Mouse (Mus musculus): ENCODE data around the gene Ociad1. TPM values are rescaled to one million over a fixed set of nuclear protein-coding genes. Genes with fewer than 3 reads are reported as not detected.

The Ociad1 gene
- polyA plus RNA-seq, 1 experiment from 2014 or later: 132 TPM

- 90% methylated on average over 9 of the region's 9 CpGs for WGBS
- no peak overlapping the region for H3K4me2 ChIP-seq (replicated peaks; ENCODE audit: low read depth, low read length)
- ATAC-seq (ENCODE audit: low FRiP score, low TSS enrichment): no peak
- H3K4me1 ChIP-seq (ENCODE audit: control insufficient read depth, insufficient read depth, low read length): 0 out of 2 replicates have a peak, but pooled peaks cover 4% of the 10 kb centered on the region
- H3K27ac ChIP-seq (ENCODE audit: low read depth, low read length): no peak overlapping the region
- no peaks in the 10 kb centered on the region for H3K36me3 ChIP-seq (ENCODE audit: control insufficient read depth, insufficient read depth, low read length)
- peaks cover 2% of the 10 kb centered on the region; the same call in 1 of the 2 replicates for H3K27me3 ChIP-seq (ENCODE audit: control insufficient read depth, insufficient read depth, low read length)
- H3K9me3 ChIP-seq (ENCODE audit: control insufficient read depth, low read length): no peaks in the 10 kb centered on the region
- H3K9ac ChIP-seq (ENCODE audit: low read depth, low read length): no peak overlapping the region
- H3K4me3 ChIP-seq (ENCODE audit: low read length): no peak overlapping the region
These were observed 47.5 kb downstream of the Ociad1 start for GRCm38 (mm10) chr5:73339779-73340722.

GRCm38 (mm10) chr5:73340723-73341235, 48.2 kb downstream of the Ociad1 start, which contains the start of gene Ociad2:
Gene Ociad2, minus strand, starts transcription at chr5:73341028.
- H3K27ac ChIP-seq (ENCODE audit: low read depth, low read length): no peak within 1 kb of the TSS
- H3K36me3 ChIP-seq (ENCODE audit: control insufficient read depth, insufficient read depth, low read length): no peaks in the 10 kb centered on the region
- WGBS: 83% methylated on average over 8 of the region's 8 CpGs
- H3K9me3 ChIP-seq (ENCODE audit: control insufficient read depth, low read length): no peaks in the 10 kb centered on the region
- peaks cover 2% of the 10 kb centered on the region; the same call in 1 of the 2 replicates for H3K27me3 ChIP-seq (ENCODE audit: control insufficient read depth, insufficient read depth, low read length)
- no peak within 1 kb of the TSS for H3K9ac ChIP-seq (ENCODE audit: low read depth, low read length)
- no peak within 1 kb of the TSS for H3K4me3 ChIP-seq (ENCODE audit: low read length)
- no peak for ATAC-seq (ENCODE audit: low FRiP score, low TSS enrichment)
- 0 out of 2 replicates have a peak, but pooled peaks cover 4% of the 10 kb centered on the region for H3K4me1 ChIP-seq (ENCODE audit: control insufficient read depth, insufficient read depth, low read length)
- no peak within 1 kb of the TSS for H3K4me2 ChIP-seq (replicated peaks; ENCODE audit: low read depth, low read length)

GRCm38 (mm10) chr5:73342701-73343355, 50.2 kb downstream of the Ociad1 start:
- H3K27ac ChIP-seq (ENCODE audit: low read depth, low read length): no peak overlapping the region
- no peak overlapping the region for H3K4me3 ChIP-seq (ENCODE audit: low read length)
- H3K4me2 ChIP-seq (replicated peaks; ENCODE audit: low read depth, low read length): no peak overlapping the region
- H3K4me1 ChIP-seq (ENCODE audit: control insufficient read depth, insufficient read depth, low read length): 0 out of 2 replicates have a peak, but pooled peaks cover 2% of the 10 kb centered on the region
- H3K27me3 ChIP-seq (ENCODE audit: control insufficient read depth, insufficient read depth, low read length): no peaks in the 10 kb centered on the region; the same call in 1 of the 2 replicates
- no peak overlapping the region for H3K9ac ChIP-seq (ENCODE audit: low read depth, low read length)
- no peak for ATAC-seq (ENCODE audit: low FRiP score, low TSS enrichment)
- WGBS: 89% methylated on average over 22 of the region's 22 CpGs
- H3K36me3 ChIP-seq (ENCODE audit: control insufficient read depth, insufficient read depth, low read length): no peaks in the 10 kb centered on the region
- H3K9me3 ChIP-seq (ENCODE audit: control insufficient read depth, low read length): no peaks in the 10 kb centered on the region

GRCm38 (mm10) chr5:73344310-73344709, 51.7 kb downstream of the Ociad1 start:
- H3K4me2 ChIP-seq (replicated peaks; ENCODE audit: low read depth, low read length): no peak overlapping the region
- no peaks in the 10 kb centered on the region for H3K36me3 ChIP-seq (ENCODE audit: control insufficient read depth, insufficient read depth, low read length)
- 59% methylated on average over 10 of the region's 10 CpGs for WGBS
- H3K27me3 ChIP-seq (ENCODE audit: control insufficient read depth, insufficient read depth, low read length): no peaks in the 10 kb centered on the region; the same call in 1 of the 2 replicates
- no peak overlapping the region for H3K9ac ChIP-seq (ENCODE audit: low read depth, low read length)
- no peak overlapping the region for H3K27ac ChIP-seq (ENCODE audit: low read depth, low read length)
- no peak for ATAC-seq (ENCODE audit: low FRiP score, low TSS enrichment)
- H3K9me3 ChIP-seq (ENCODE audit: control insufficient read depth, low read length): no peaks in the 10 kb centered on the region
- H3K4me3 ChIP-seq (ENCODE audit: low read length): no peak overlapping the region
- no peaks in the 10 kb centered on the region for H3K4me1 ChIP-seq (ENCODE audit: control insufficient read depth, insufficient read depth, low read length)

- 93% methylated on average over 4 of the region's 4 CpGs for WGBS
- no peaks in the 10 kb centered on the region for H3K4me1 ChIP-seq (ENCODE audit: control insufficient read depth, insufficient read depth, low read length)
- no peaks in the 10 kb centered on the region; the same call in 1 of the 2 replicates for H3K27me3 ChIP-seq (ENCODE audit: control insufficient read depth, insufficient read depth, low read length)
- no peak for ATAC-seq (ENCODE audit: low FRiP score, low TSS enrichment)
- no peak overlapping the region for H3K4me3 ChIP-seq (ENCODE audit: low read length)
- no peaks in the 10 kb centered on the region for H3K9me3 ChIP-seq (ENCODE audit: control insufficient read depth, low read length)
- H3K9ac ChIP-seq (ENCODE audit: low read depth, low read length): no peak overlapping the region
- no peaks in the 10 kb centered on the region for H3K36me3 ChIP-seq (ENCODE audit: control insufficient read depth, insufficient read depth, low read length)
- no peak overlapping the region for H3K27ac ChIP-seq (ENCODE audit: low read depth, low read length)
- no peak overlapping the region for H3K4me2 ChIP-seq (replicated peaks; ENCODE audit: low read depth, low read length)
These were observed 52.7 kb downstream of the Ociad1 start for GRCm38 (mm10) chr5:73345254-73345653.

- H3K4me3 ChIP-seq (ENCODE audit: low read length): no peak overlapping the region
- WGBS: 37% methylated on average over 5 of the region's 5 CpGs
- H3K27ac ChIP-seq (ENCODE audit: low read depth, low read length): no peak overlapping the region
- H3K27me3 ChIP-seq (ENCODE audit: control insufficient read depth, insufficient read depth, low read length): no peaks in the 10 kb centered on the region
- no peaks in the 10 kb centered on the region for H3K9me3 ChIP-seq (ENCODE audit: control insufficient read depth, low read length)
- no peaks in the 10 kb centered on the region for H3K36me3 ChIP-seq (ENCODE audit: control insufficient read depth, insufficient read depth, low read length)
- no peak overlapping the region for H3K4me2 ChIP-seq (replicated peaks; ENCODE audit: low read depth, low read length)
- no peak overlapping the region for H3K9ac ChIP-seq (ENCODE audit: low read depth, low read length)
- H3K4me1 ChIP-seq (ENCODE audit: control insufficient read depth, insufficient read depth, low read length): no peaks in the 10 kb centered on the region
- ATAC-seq (ENCODE audit: low FRiP score, low TSS enrichment): no peak
These were observed 56.9 kb downstream of the Ociad1 start for GRCm38 (mm10) chr5:73349514-73349913.

- H3K4me2 ChIP-seq (replicated peaks; ENCODE audit: low read depth, low read length): no peak overlapping the region
- 97% methylated on average over 1 of the region's 1 CpGs for WGBS
- no peaks in the 10 kb centered on the region for H3K27me3 ChIP-seq (ENCODE audit: control insufficient read depth, insufficient read depth, low read length)
- ATAC-seq (ENCODE audit: low FRiP score, low TSS enrichment): no peak
- H3K27ac ChIP-seq (ENCODE audit: low read depth, low read length): no peak overlapping the region
- no peak overlapping the region for H3K9ac ChIP-seq (ENCODE audit: low read depth, low read length)
- H3K36me3 ChIP-seq (ENCODE audit: control insufficient read depth, insufficient read depth, low read length): no peaks in the 10 kb centered on the region
- no peaks in the 10 kb centered on the region for H3K9me3 ChIP-seq (ENCODE audit: control insufficient read depth, low read length)
- no peak overlapping the region for H3K4me3 ChIP-seq (ENCODE audit: low read length)
- H3K4me1 ChIP-seq (ENCODE audit: control insufficient read depth, insufficient read depth, low read length): no peaks in the 10 kb centered on the region
These were observed 59.2 kb downstream of the Ociad1 start for GRCm38 (mm10) chr5:73351796-73352195.

GRCm38 (mm10) chr5:73353519-73353918, 60.9 kb downstream of the Ociad1 start:
- ATAC-seq (ENCODE audit: low FRiP score, low TSS enrichment): no peak
- Histone ChIP-seq H3K27me3 (ENCODE audit: control insufficient read depth, insufficient read depth, low read length) (no peaks in the 10 kb centered on the region), H3K27ac (ENCODE audit: low read depth, low read length) (no peak overlapping the region), H3K9me3 (ENCODE audit: control insufficient read depth, low read length) (no peaks in the 10 kb centered on the region), H3K4me1 (ENCODE audit: control insufficient read depth, insufficient read depth, low read length) (no peaks in the 10 kb centered on the region), H3K4me2 (replicated peaks; ENCODE audit: low read depth, low read length) (no peak overlapping the region), H3K4me3 (ENCODE audit: low read length) (no peak overlapping the region), H3K9ac (ENCODE audit: low read depth, low read length) (no peak overlapping the region), H3K36me3 (ENCODE audit: control insufficient read depth, insufficient read depth, low read length) (no peaks in the 10 kb centered on the region)
- WGBS: 48% methylated on average over 7 of the region's 7 CpGs

Data from kidney, embryonic 14.5 days (tissue).